Mouse (Mus musculus) hindlimb bud, embryonic 11.5 days (tissue): ENCODE measurements around the gene Atxn2.

ENCODE experiments used
- DNase-seq: peaks from one replicate; pipeline ENCODE4 v3.0.0-alpha.2; 2012; ENCODE audit warnings: low read depth, low spot score; ENCODE audit errors: extremely low spot score

Atxn2 gene

DNA sequence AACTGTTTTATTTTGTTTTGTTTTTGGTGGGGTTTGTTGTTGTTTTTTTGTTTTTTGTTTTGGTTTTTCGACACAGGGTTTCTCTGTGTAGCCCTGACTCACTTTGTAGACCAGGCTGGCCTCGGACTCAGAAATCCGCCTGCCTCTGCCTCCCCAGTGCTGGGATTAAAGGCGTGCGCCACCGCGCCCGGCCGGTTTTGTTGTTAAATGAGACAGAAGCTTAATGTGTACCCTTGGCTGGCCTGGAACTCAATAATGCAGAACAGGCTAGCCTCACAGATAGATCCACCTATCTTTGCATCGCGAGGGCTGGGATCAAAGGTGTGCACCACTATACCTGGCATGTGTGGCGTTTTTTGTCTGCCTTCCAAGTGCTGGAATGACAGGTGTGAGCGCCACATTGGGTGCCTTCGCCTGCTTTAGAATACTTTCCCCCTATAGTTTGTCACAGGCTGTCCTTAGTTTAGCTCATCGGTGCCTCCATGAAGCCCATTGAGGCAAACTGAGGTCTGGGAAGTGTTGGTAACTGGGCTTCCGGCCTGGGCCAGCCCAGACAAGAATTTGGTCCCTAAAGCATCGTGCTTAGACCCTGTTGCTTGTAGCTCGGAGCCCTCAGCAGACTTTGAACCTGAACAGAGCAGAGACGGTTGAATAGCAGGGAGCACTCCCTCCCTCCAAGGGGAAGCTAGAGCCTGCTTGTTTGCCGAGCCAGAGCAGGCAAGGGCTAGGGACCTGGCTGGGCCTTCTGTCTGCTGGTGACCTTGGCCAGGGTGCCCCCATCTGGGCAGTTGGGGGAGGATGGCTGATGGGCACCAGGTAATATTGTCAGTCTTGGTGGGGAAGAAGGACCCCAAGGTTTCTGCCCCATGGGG, 138.6 kb downstream of the Atxn2 start:
- DNase-seq: no peak

DNA sequence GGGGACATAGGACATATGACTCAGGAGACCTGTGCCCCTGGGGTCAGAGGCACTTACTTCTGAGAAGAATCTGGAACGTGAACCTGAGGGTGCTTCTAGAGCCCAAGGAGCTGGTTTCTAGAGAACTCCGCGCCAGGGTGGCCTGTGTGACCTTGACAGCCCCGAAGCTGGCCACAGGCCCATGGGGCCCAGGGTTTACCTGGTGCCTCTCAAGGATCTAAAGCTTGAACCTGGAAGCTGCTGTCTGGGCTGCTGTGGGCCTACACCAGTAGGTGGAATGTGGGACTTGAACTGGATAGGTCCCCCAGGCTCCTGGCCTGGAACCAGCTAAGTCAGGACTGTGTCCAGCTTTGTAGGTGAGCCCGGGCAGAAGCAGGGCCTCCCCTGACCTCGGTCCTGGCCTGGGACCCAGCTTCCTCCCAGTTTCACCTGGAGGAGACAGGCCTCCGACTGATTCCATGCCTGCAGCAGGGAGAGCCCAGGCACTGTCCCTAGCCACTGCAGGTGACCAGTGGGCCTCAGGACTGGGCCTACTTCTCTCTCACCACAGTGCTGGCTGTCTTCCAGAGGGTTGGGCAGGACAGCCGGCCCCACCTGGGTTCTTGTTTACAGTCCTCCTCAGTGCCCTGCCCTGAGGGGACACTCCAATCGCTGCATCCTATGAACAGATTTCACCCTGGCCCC, 142.4 kb downstream of the Atxn2 start:
- no peak for DNase-seq

DNA sequence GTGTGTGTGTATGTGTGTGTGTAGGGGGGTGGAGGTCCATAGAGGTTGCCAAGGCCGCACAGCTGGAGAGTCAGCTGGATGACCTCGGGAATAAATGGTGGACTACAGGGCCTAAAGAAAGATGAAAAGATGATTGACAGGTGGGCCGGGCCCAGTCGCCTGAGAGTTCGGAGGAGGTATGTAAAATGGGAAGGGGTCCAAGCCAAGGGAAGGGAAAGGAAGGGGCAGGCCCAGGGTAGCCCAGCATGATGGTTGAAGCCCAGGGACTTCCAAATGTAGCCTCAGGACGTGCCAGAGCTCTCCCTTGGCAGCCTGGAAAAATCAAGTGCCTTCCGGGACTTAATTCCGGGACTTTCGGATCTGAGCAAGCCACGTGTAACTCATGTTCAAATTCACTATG, 143.6 kb downstream of the Atxn2 start:
- no peak for DNase-seq

DNA sequence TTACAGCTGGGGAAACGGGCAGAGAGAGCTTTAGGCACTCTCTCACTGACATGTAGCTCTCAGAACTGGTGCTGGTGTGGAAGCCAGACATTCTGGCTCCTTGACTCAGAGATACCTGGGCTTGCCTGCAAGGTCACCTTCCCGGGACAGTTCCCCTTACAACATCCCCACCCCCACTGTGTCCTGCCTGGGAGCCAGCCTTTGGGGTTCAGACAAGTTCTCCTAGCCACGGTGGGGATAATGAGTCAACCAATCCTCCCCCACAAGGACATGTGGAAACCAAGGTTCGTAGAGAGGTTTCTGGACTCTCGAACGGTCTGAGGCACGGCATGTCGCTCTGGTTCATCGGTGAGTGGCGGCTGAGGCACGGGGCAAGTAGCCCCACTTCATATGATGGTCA, 145.6 kb downstream of the Atxn2 start:
- DNase-seq: no peak

DNA sequence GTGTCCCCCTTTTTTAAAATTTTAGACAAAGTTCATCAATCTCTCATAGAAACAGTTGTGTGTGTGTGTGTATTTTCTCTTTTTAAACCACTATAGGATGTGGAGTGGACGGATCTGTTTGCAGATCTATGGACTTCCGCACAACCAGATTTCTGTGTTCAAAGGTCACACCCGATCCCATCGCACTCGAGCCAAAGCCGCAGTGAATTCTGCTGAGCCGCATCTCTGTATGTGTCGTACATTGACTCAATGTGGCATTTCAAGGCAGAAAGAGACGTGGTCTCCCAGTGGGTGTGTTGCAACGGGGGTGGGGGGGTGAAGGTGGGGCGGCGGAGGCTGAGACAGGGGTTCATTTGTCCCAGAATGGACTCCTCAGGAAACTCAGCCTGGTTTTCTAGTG, 147.3 kb downstream of the Atxn2 start:
- DNase-seq: no peak

DNA sequence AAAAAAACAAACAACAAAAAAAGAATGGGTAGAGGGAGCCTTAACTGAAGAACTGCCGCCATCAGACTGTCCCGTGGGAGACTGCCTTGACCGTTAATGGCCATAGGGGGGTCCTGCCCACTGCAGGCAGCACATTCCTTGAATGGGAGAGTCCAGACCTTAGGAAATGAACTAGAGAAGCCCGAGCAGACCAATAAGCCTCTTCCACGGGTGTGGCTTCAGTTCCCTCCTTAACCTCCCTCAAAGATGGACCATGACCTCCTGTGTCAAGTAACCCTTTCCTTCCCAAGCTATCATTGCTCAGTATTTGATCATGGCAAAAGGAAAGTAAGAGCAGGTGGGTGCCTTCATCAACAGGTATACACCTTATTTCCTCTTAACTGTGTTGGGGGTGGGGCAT, 150.8 kb downstream of the Atxn2 start:
- DNase-seq: no peak

DNA sequence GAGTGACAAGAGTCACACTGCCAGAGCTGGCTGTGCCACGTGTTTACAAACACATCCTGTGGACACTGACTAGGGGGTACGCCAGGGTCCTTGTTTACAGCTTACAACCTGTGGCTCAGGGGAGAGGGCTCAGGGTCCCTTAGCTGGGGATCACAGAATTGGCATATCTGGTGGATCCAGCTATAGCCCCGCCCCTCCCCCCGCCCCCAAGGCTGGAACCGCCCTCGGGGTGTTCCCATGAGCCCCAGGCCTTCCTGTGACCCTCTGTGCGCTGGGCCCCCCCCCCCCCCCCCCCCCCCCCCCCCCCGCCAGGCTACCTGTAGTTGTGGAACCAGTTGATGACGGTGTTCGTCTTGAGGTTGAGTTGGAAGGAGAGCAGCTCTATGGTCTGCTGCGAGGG, 153.2 kb downstream of the Atxn2 start:
- DNase-seq: no peak
